Mouse (Mus musculus): ENCODE measurements around the gene Srgap2. TPM values are rescaled to one million over a fixed set of nuclear protein-coding genes. Genes with fewer than 3 reads are reported as not detected.

The Srgap2 gene
- polyA plus RNA-seq, 1 experiment, result 41.2 TPM

GRCm38 (mm10) chr1:131482242-131482641 lies 44.9 kb downstream of the Srgap2 start:
- TF ChIP-seq POLR2A (IDR thresholded peaks at IDR 0.05; ENCODE audit: extremely low read depth, insufficient read depth, low read length), result no peak
- no peak for TF ChIP-seq CTCF (IDR thresholded peaks at IDR 0.05; ENCODE audit: extremely low read depth, insufficient read depth, low read length)
- Histone ChIP-seq H3K4me3 (ENCODE audit: insufficient read depth, low read length) (no peak overlapping the region), H3K27ac (ENCODE audit: insufficient read depth, low read length) (no peak overlapping the region), H3K4me1 (ENCODE audit: control insufficient read depth, insufficient read depth, low read length) (peaks cover 2% of the 10 kb centered on the region; the same call in 1 of the 2 replicates)

DNA sequence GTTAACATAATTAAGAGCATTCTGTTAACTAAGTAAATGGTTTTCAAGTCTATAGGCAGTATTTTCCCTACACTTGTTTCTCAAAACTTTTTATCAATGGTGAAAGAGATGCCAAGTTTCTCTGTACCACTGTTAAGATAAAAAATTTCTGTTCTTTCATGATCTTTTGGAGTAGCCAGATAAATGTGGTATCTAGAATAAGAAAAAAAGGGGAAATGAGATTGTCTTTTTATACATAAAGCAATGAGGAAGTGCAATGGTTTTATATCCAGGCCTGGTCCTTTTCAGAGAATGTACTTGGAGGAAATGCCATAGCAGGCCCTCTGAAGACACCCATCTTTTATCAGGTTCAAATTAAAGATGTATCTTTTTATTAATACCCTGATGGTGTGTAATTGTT lies 45.8 kb downstream of the Srgap2 start:
- Histone ChIP-seq H3K4me3 (ENCODE audit: insufficient read depth, low read length) (no peak overlapping the region), H3K27ac (ENCODE audit: insufficient read depth, low read length) (no peak overlapping the region), H3K4me1 (ENCODE audit: control insufficient read depth, insufficient read depth, low read length) (0 out of 2 replicates have a peak, but pooled peaks cover 2% of the 10 kb centered on the region)
- no peak for TF ChIP-seq CTCF (IDR thresholded peaks at IDR 0.05; ENCODE audit: extremely low read depth, insufficient read depth, low read length)

GRCm38 (mm10) chr1:131478770-131479305 lies 48.3 kb downstream of the Srgap2 start:
- H3K27ac ChIP-seq (ENCODE audit: insufficient read depth, low read length), result no peak overlapping the region; the same call in 1 of the 2 replicates
- H3K4me1 ChIP-seq (ENCODE audit: control insufficient read depth, insufficient read depth, low read length), result peaks cover 5% of the 10 kb centered on the region; the same call in 1 of the 2 replicates
- no peak overlapping the region for H3K4me3 ChIP-seq (ENCODE audit: insufficient read depth, low read length)
- TF ChIP-seq POLR2A (IDR thresholded peaks at IDR 0.05; ENCODE audit: extremely low read depth, insufficient read depth, low read length) (no peak), CTCF (IDR thresholded peaks at IDR 0.05; ENCODE audit: extremely low read depth, insufficient read depth, low read length) (no peak)

- Histone ChIP-seq H3K4me3 (ENCODE audit: insufficient read depth, low read length) (no peak overlapping the region), H3K27ac (ENCODE audit: insufficient read depth, low read length) (no peak overlapping the region), H3K4me1 (ENCODE audit: control insufficient read depth, insufficient read depth, low read length) (peaks cover 6% of the 10 kb centered on the region; the same call in 1 of the 2 replicates)
- TF ChIP-seq POLR2A (IDR thresholded peaks at IDR 0.05; ENCODE audit: extremely low read depth, insufficient read depth, low read length), result no peak
- TF ChIP-seq CTCF (IDR thresholded peaks at IDR 0.05; ENCODE audit: extremely low read depth, insufficient read depth, low read length), result no peak
These were observed 51.8 kb downstream of the Srgap2 start for GRCm38 (mm10) chr1:131475306-131475705.

DNA sequence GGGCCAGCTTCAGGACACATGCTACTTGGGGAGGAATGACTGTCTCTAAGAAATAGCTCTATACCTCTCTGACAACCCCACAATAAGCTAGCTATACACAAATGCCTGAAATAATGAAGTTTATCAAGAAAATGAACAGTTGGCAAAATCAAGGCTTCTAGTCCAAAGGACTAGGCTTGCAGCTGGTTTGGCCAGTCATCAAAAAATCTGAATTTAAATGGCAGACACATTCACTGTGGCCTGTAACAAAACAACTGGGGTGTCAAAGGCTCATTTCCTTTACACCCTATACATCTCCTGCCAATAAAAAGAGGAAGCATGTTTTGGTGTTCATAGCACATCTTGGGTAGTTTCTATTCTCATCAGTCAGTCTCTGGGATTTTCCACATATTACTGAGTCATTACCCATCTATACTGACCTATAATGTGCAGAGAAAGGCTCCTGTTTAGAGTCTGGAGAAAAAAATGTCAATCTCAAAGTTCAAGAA lies 53.5 kb downstream of the Srgap2 start:
- TF ChIP-seq CTCF (IDR thresholded peaks at IDR 0.05; ENCODE audit: extremely low read depth, insufficient read depth, low read length), result no peak
- TF ChIP-seq POLR2A (IDR thresholded peaks at IDR 0.05; ENCODE audit: extremely low read depth, insufficient read depth, low read length), result no peak
- Histone ChIP-seq H3K4me3 (ENCODE audit: insufficient read depth, low read length) (no peak overlapping the region), H3K4me1 (ENCODE audit: control insufficient read depth, insufficient read depth, low read length) (peaks cover 7% of the 10 kb centered on the region; the same call in 1 of the 2 replicates), H3K27ac (ENCODE audit: insufficient read depth, low read length) (no peak overlapping the region)

- TF ChIP-seq CTCF (IDR thresholded peaks at IDR 0.05; ENCODE audit: extremely low read depth, insufficient read depth, low read length) (no peak), POLR2A (IDR thresholded peaks at IDR 0.05; ENCODE audit: extremely low read depth, insufficient read depth, low read length) (no peak)
- Histone ChIP-seq H3K27ac (ENCODE audit: insufficient read depth, low read length) (no peak overlapping the region), H3K4me1 (ENCODE audit: control insufficient read depth, insufficient read depth, low read length) (peaks cover 7% of the 10 kb centered on the region; the same call in 1 of the 2 replicates), H3K4me3 (ENCODE audit: insufficient read depth, low read length) (no peak overlapping the region)
These were observed 56.6 kb downstream of the Srgap2 start for GRCm38 (mm10) chr1:131470597-131470996.

GRCm38 (mm10) chr1:131465855-131466254 lies 61.3 kb downstream of the Srgap2 start:
- TF ChIP-seq POLR2A (IDR thresholded peaks at IDR 0.05; ENCODE audit: extremely low read depth, insufficient read depth, low read length) (no peak), CTCF (IDR thresholded peaks at IDR 0.05; ENCODE audit: extremely low read depth, insufficient read depth, low read length) (no peak)
- Histone ChIP-seq H3K4me1 (ENCODE audit: control insufficient read depth, insufficient read depth, low read length) (peaks cover 1% of the 10 kb centered on the region; the same call in 1 of the 2 replicates), H3K4me3 (ENCODE audit: insufficient read depth, low read length) (no peak overlapping the region), H3K27ac (ENCODE audit: insufficient read depth, low read length) (no peak overlapping the region)

GRCm38 (mm10) chr1:131463953-131464627 lies 63.1 kb downstream of the Srgap2 start:
- H3K27ac ChIP-seq (ENCODE audit: insufficient read depth, low read length), result no peak overlapping the region
- no peak for TF ChIP-seq CTCF (IDR thresholded peaks at IDR 0.05; ENCODE audit: extremely low read depth, insufficient read depth, low read length)
- TF ChIP-seq POLR2A (IDR thresholded peaks at IDR 0.05; ENCODE audit: extremely low read depth, insufficient read depth, low read length), result no peak

GRCm38 (mm10) chr1:131462541-131463067 lies 64.5 kb downstream of the Srgap2 start:
- Histone ChIP-seq H3K4me3 (ENCODE audit: insufficient read depth, low read length) (no peak overlapping the region), H3K27ac (ENCODE audit: insufficient read depth, low read length) (no peak overlapping the region), H3K4me1 (ENCODE audit: control insufficient read depth, insufficient read depth, low read length) (no peaks in the 10 kb centered on the region; the same call in 1 of the 2 replicates)
- TF ChIP-seq POLR2A (IDR thresholded peaks at IDR 0.05; ENCODE audit: extremely low read depth, insufficient read depth, low read length), result no peak
- TF ChIP-seq CTCF (IDR thresholded peaks at IDR 0.05; ENCODE audit: extremely low read depth, insufficient read depth, low read length), result no peak

More at GRCm38 (mm10) chr1:131463953-131464627, 63.1 kb downstream of the Srgap2 start:
- H3K4me3 ChIP-seq (ENCODE audit: insufficient read depth, low read length), result no peak overlapping the region
- H3K4me1 ChIP-seq (ENCODE audit: control insufficient read depth, insufficient read depth, low read length), result no peaks in the 10 kb centered on the region; the same call in 1 of the 2 replicates

All from cortical plate, adult 2 months (tissue).